Mouse (Mus musculus) large intestine, adult 2 months (tissue): Measurements from ENCODE around the gene Mia2. TPM values are rescaled to one million over a fixed set of nuclear protein-coding genes. Genes with fewer than 3 reads are reported as not detected.
A peak's percentile ranks its signal among the peaks of the same experiment; 100 is the strongest.

ENCODE experiments used
- DNase-seq: peaks from one replicate; pipeline ENCODE4 v3.0.0-alpha.2; 2012; ENCODE audit warnings: low read depth, low spot score
- WGBS: fragments of 180-500 bp; shearing (Covaris S2); methylation state at CpG from one replicate; pipeline ENCODE4 v1.1.7; 2018; 5-methylcytosine and 5-hydroxymethylcytosine counted together
- polyA plus RNA-seq: library from polyadenylated mRNA; depleted of rRNA; stranded (reverse); fragments of >200 nt; gene quantifications from 2 replicates; pipeline ENCODE4 v1.2.3, GENCODE M21; 2012

Mia2 gene
- polyA plus RNA-seq, 1 experiment = 39.1 TPM

DNA sequence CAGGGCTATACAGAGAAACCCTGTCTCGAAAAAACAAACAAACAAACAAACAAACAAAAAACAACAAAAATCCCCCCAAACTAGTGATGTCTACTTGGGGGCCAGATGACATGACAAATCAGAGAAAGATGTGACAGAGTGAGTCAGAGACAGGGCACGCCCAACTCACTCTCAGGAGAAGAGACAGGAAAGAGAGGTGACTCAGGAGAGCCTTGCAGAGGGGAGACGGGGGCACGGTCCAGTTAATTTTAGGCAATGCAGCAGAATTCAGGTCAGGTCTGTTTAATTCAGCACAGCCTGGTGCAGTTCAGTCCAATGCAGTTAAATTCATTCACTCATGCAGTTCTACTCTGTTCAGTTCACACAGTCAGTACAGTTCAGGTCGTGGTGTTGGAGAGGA is 9.4 kb upstream of the Mia2 start:
- DNase-seq = no peak
- WGBS = 89% methylated on average over 5 of the region's 5 CpGs

DNA sequence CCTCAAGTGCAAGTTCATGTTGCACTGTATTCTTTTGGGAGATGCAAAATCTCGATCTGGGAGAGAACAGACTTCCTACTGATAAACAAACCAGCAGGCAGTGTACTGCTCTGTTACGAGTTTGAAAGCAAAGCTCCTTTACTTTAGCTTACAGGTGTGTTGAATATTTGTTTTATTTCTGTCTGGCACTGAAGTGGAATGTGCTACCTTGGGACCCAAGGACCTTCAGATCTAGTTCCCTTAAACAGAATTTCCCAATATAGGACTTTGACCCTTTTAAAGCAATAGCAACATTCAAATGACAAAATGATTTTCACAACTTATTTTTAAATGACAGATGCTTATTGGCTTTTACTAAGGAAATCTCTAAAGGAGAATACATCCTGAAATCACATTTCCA is 2.1 kb upstream of the Mia2 start:
- WGBS = 16% methylated on average over 2 of the region's 2 CpGs
- no peak for DNase-seq

GRCm38 (mm10) chr12:59104771-59105170 is 9.2 kb downstream of the Mia2 start:
- DNase-seq = no peak
- 87% methylated on average over 5 of the region's 5 CpGs for WGBS

GRCm38 (mm10) chr12:59105914-59106313 is 10.3 kb downstream of the Mia2 start:
- peak; percentile 25 for DNase-seq
- WGBS = 21% methylated on average over 6 of the region's 6 CpGs

DNA sequence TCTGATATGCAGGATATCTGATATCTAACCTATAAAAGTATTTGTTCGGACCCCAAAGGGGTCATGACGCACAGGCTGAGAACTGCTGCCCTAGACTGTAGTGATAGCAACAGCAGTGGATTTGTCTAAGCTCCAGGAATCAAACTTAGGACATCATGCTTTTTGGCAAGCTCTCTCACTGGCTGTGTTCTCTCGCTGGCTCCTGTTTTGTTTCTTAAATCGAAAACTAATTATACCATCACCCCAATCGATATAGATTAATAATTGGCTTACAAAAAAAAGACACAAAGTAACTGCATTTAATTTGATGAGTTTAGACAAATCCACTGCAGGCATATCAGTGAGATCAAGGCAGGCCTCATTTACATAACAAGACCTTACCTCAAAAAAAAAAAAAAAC is 10.9 kb downstream of the Mia2 start:
- WGBS = 42% methylated on average over 5 of the region's 5 CpGs
- peak; percentile 8 for DNase-seq

DNA sequence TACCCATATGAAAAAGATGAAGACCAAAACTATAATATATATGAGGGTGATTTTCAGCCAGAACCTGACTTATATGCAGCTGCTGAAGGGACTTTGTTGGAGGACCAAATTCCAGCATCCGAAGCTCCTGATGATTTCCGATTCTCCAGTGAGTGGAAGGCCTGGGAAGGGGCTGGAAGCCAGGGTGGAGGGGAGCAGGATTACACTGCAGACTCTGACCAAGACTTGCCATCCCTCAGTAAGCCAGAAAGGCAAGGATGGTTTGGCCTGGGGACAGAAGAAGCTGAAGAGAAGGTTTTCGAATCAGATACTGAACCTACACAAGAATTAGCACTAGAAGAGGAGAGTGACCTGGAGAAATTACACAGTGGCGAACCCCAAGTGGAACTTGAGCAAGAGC is 12.3 kb downstream of the Mia2 start:
- DNase-seq = no peak
- WGBS = 91% methylated on average over 4 of the region's 4 CpGs

- WGBS = 75% methylated on average over 3 of the region's 3 CpGs
These were observed 21.6 kb downstream of the Mia2 start for GRCm38 (mm10) chr12:59117184-59117583.

DNA sequence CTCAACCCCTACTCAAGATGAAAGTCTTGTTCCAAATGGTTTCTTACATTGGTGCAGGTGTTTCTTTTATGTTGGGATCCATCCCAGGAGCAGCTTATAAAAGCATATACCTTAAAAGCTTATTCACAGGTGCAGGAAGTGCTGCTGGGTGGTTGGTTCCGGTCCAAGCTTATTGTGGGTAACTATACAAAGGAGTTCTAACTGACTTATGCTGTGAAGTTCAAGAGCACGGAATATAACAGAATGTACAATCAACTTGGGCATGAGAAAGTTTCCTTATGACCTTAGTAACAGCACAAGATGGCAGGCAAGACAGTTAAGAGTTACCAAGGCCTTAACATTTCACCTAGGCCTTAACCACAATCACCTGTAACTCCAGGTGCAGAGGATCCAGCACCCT is 29.8 kb downstream of the Mia2 start:
- WGBS = 49% methylated on average over 2 of the region's 2 CpGs
- DNase-seq = no peak

More at GRCm38 (mm10) chr12:59117184-59117583, 21.6 kb downstream of the Mia2 start:
- DNase-seq = no peak

- 63% methylated on average over 10 of the region's 10 CpGs for WGBS
These were observed 32.9 kb downstream of the Mia2 start for GRCm38 (mm10) chr12:59128501-59128900.

DNA sequence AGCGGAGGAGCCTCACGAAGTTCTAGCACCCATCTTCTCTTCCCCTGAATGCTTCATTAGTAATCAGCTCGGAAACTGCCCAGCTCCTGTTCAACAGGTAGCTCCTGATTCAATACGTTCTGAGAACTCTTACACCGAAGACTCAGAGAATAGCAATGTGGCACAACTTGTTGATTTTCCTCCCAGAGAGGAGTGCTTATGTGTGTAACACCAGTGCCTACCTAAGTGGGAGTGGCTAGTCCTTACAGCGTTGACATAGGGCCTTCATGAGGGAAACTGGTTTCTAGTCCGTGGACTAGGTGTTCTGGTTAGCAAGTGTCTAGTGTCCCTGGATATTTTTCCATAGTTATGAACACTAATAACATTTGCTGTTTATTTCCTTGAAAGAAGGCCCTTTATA is 33.4 kb downstream of the Mia2 start:
- WGBS = 15% methylated on average over 7 of the region's 7 CpGs
- peak; percentile 63 for DNase-seq

More at GRCm38 (mm10) chr12:59128501-59128900, 32.9 kb downstream of the Mia2 start:
- DNase-seq = no peak

DNA sequence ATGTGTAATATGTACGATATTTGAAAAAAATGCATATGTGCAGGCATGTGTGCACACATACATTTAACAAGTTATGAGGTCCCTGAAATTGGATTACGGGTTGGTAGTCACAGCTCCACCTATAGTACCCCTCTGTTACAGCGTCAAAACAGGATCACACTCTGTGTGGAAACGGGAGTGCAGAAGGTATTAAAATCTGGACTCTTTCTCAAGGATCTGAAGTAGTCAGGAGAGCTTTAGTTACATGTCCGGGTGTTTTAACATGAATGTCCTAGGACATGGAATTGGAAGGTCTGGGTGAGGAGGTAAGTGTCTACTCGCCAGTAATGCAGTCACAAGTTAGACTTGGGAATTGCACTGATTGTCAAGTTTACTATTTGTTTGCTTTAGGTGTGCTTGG is 34.0 kb downstream of the Mia2 start:
- WGBS = 2% methylated on average over 6 of the region's 6 CpGs
- peak; percentile 58 for DNase-seq

DNA sequence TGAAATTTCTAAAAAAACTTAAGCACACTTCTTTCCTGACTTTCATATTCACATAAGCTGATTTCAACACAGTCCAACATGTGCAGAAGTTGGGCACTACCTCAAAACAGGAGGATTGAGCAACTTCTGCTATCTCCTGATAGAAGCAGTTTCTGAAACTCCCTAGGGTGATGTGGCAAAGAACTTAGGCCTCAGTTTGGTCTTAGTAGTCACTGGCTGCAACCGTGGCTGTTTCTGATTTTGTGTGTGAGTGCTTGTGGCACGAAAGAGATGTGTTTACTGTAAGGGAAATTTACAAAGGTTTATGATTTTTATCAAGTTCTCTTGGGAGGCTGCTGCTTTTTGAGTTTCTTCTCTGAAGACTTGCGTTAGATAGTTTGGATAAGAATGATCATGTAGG is 34.6 kb downstream of the Mia2 start:
- DNase-seq = peak; percentile 18

DNA sequence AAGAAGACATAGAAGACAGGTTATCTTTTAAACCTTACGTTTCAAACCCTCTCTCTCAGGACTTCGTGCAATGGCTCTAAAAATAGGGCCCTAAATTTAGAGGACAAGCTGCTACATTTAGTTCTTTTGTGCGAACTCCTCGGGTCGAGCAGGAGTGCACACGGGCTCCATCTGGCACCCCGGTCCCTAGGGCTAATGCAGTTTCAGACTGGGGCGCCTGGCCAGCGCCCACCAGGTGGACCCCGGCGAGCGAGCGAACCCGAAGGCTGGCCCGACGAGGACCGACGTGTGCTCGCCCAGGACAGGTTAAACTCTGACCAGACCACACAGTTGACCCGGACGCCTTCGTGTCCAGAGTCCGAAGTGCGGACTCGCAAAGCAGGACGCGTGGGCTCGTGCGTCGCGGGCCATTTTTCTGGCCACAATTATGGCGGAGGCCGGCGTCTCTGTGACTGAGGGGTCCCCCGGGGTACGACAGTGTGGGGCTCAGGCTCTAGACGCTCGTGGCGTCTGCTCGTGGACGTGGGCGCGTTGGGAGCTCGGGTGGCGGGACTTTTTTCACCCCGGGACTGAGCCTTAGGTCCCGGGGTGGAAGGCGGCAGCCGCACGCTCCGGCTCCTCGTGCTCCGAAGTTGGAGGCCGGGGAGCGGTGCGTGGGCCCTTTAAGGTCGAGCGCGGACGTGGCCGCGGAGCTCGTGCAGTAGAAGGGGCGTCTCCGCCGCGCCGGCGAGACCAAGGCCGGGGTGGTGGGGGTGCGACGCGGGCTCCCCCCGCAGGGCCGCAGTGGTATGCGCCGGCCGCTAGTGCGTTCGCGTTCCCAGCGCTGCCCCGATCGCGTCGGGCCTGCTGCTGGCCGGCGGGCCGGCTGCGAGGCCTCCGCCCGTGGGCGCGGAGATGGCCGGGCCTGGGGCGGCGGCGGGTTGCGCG is 35.3 kb downstream of the Mia2 start:
- WGBS = under 1% methylated on average over 99 of the region's 100 CpGs
- peak; percentile 56 for DNase-seq

More for the DNA sequence above, 34.6 kb downstream of the Mia2 start:
- WGBS = 0% methylated on average over 3 of the region's 3 CpGs

DNA sequence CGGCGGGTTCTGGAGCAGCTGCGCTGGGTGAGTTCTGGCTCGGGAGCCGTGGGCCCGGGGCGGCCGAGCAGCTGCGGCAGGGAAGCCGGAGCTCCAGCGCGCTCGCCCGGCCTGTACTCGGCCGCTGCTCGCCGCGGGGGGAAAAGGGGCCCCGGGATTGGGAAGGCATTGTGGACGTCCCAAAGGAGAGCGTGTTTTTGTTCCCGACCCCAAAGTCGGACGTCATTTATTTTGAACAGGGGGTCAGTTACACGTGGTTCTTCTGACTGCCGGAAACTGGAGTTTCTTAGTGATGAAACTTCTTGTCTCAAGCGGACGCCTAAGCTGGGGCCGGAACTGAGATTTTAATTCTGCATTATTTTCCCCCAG is 36.0 kb downstream of the Mia2 start:
- 0% methylated on average over 30 of the region's 30 CpGs for WGBS
- DNase-seq = no peak

GRCm38 (mm10) chr12:59132462-59132861 is 36.9 kb downstream of the Mia2 start:
- no peak for DNase-seq
- 21% methylated on average over 3 of the region's 3 CpGs for WGBS

DNA sequence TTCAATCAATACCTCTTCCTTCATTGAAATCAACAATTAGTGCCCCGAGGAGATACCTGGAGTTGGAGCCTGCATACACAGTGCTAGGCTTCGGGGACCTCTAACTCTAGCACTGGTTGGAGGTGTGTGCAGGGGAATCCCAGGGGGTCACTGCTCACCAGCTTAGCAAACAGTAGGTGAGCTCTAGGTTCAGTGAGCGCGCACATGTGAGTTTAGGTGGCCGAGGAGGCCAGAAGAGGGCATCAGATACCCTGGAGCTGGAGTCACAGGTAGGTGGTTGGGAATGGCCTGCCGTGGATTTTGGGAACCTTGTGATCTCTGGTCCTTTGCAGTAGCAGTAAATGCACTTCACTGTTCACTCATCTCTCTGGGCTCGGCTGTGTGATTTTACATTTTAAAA is 37.3 kb downstream of the Mia2 start:
- no peak for DNase-seq
- 53% methylated on average over 7 of the region's 7 CpGs for WGBS

GRCm38 (mm10) chr12:59133437-59133999 is 37.9 kb downstream of the Mia2 start:
- WGBS = 85% methylated on average over 10 of the region's 10 CpGs
- DNase-seq = no peak

GRCm38 (mm10) chr12:59135096-59135495 is 39.5 kb downstream of the Mia2 start:
- DNase-seq = no peak
- 94% methylated on average over 4 of the region's 4 CpGs for WGBS

DNA sequence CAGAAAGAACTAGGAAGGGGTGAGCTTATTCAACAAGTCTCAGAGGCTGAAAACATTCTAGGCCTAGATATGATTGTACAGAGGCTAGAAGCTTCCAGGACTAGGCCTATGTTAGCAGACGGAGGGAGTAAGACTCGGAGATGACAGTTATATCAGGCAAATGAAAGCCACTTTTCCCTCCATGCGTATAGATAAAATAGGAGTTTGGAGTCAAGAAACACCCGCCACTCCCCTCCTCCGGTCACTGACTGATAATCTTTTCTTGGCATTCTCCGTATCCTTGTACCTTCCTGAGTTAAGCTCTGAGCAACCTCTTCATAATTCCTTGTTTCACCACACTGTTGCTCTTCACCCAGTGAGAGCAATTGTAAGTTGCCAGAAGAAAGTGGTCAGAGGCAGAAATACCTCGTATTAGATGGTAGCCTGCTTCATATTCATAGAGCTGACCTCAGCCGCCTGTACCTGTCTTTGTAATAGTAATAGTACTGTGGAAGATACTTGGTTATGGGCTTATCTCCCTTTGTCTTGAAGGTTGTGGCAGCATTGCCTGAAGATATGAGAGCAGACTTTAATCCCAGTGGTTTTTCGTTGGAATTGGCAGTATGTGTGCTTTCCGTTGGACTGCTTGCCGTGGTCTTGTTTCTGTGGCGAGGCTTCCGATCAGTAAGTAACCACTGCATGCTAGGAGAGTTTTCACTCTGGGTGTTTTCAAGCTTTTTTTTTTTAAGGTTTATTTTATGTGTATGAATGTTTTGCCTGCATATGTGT is 40.1 kb downstream of the Mia2 start:
- WGBS = 94% methylated on average over 13 of the region's 13 CpGs

DNA sequence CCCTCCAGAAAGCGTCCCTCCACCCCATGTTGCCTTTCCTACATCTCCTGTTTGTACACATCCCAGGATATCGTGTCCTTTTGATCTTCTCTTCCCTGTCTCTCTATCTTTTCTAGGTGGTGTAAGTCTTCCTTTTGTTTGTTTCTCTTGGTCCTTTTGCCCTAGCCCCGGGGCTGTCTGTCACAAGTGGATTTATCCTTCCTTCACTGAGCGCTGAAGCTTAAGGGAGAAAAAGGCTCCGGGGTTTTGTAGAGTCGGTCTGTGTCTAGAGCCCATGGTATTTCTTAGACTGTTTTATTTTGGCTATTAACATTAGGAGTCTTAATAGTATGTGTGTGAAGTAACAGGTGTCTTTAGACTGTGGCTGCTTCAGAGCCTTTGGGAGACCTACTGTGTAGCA is 41.4 kb downstream of the Mia2 start:
- 85% methylated on average over 6 of the region's 6 CpGs for WGBS
- DNase-seq = no peak

More for the DNA sequence above, 40.1 kb downstream of the Mia2 start:
- DNase-seq = no peak
